Mouse (Mus musculus) stomach, postnatal 0 days (tissue): ENCODE measurements around the gene Unc13b. TPM values are rescaled to one million over a fixed set of nuclear protein-coding genes. Genes with fewer than 3 reads are reported as not detected.

Source experiments
- ATAC-seq: fragments of 200-750 bp; cut with Nextera tagmentation; 2 replicates; pipeline ENCODE4 v1.8.0; 2017; ENCODE audit not compliant: low FRiP score, low TSS enrichment
- DNase-seq: peaks from one replicate; pipeline ENCODE4 v3.0.0-alpha.2; 2016; ENCODE audit warnings: low spot score
- H3K27ac ChIP-seq: fragments of 300-500 bp; sonication (generic); replicated peaks from 2 replicates; pipeline ENCODE4 v1.5.1; 2014; ENCODE audit warnings: mild to moderate bottlenecking, control low read depth
- H3K27me3 ChIP-seq: fragments of 300-500 bp; sonication (generic); 2 replicates; pipeline ENCODE4 v1.6.1; 2014; ENCODE audit warnings: low read length; ENCODE audit not compliant: control insufficient read depth, insufficient read depth
- H3K36me3 ChIP-seq: fragments of 300-500 bp; sonication (generic); 2 replicates; pipeline ENCODE4 v1.6.1; 2014; ENCODE audit warnings: low read length, mixed read lengths; ENCODE audit not compliant: control insufficient read depth, insufficient read depth
- H3K4me1 ChIP-seq: fragments of 300-500 bp; sonication (generic); replicated peaks from 2 replicates; pipeline ENCODE4 v1.6.1; 2014; ENCODE audit warnings: antibody characterized with exemption; ENCODE audit not compliant: control insufficient read depth, insufficient read depth
- H3K4me2 ChIP-seq: fragments of 300-500 bp; sonication (generic); replicated peaks from 2 replicates; pipeline ENCODE4 v1.6.1; 2014; ENCODE audit warnings: low read depth, mild to moderate bottlenecking, control low read depth, moderate library complexity
- H3K4me3 ChIP-seq: fragments of 300-500 bp; sonication (generic); 2 replicates; pipeline ENCODE4 v1.5.1; 2014; ENCODE audit warnings: low read depth, low read length, control low read depth
- H3K9ac ChIP-seq: fragments of 300-500 bp; sonication (generic); 2 replicates; pipeline ENCODE4 v1.6.1; 2014; ENCODE audit warnings: mild to moderate bottlenecking, low read length, control low read depth, mixed read lengths
- H3K9me3 ChIP-seq: fragments of 300-500 bp; sonication (generic); 2 replicates; pipeline ENCODE4 v1.6.1; 2016; ENCODE audit warnings: low read length; ENCODE audit not compliant: control insufficient read depth
- CTCF ChIP-seq: IDR thresholded peaks from 2 replicates; pipeline ENCODE4 v1.5.1; 2016; ENCODE audit warnings: antibody characterized with exemption, low read depth, mild to moderate bottlenecking, moderate library complexity
- EP300 ChIP-seq: optimal IDR thresholded peaks from 2 replicates; pipeline ENCODE3; 2016; ENCODE audit warnings: antibody characterized with exemption
- whole genome bisulfite sequencing: fragments of 180-500 bp; shearing (Covaris S2); extraction: QIAGEN DNeasy Blood & Tissue Kit; methylation state at CpG from one replicate; pipeline ENCODE4 v1.1.7; 2014; 5-methylcytosine and 5-hydroxymethylcytosine counted together
- polyA plus RNA-seq: library from polyadenylated mRNA; unstranded; fragments of >200 nt; fragmentation: Nextera tagmentation; extraction: Ambion mirVana; gene quantifications from 2 replicates; pipeline ENCODE4 v1.2.1, GENCODE M21; 2015

The Unc13b gene
- polyA plus RNA-seq, 1 experiment from 2014 or later: 3.2 TPM

GRCm38 (mm10) chr4:43089950-43090349 lies 31.2 kb downstream of the Unc13b start:
- no peak for ATAC-seq
- TF ChIP-seq CTCF (no peak), EP300 (no peak)

GRCm38 (mm10) chr4:43091183-43091582 lies 32.4 kb downstream of the Unc13b start:
- H3K9ac ChIP-seq: no peak overlapping the region
- no peak overlapping the region for H3K27ac ChIP-seq
- H3K4me1 ChIP-seq: no peaks in the 10 kb centered on the region
- H3K4me3 ChIP-seq: no peak overlapping the region
- no peaks in the 10 kb centered on the region for H3K9me3 ChIP-seq
- WGBS: 41% methylated on average over 4 of the region's 4 CpGs
- ATAC-seq: no peak
- DNase-seq: no peak
- no peaks in the 10 kb centered on the region for H3K27me3 ChIP-seq
- no peak overlapping the region for H3K4me2 ChIP-seq
- TF ChIP-seq EP300 (no peak), CTCF (no peak)
- H3K36me3 ChIP-seq: no peaks in the 10 kb centered on the region; the same call in 1 of the 2 replicates

More at GRCm38 (mm10) chr4:43089950-43090349, 31.2 kb downstream of the Unc13b start:
- Histone ChIP-seq H3K4me2 (no peak overlapping the region), H3K4me3 (no peak overlapping the region), H3K27ac (no peak overlapping the region), H3K9ac (no peak overlapping the region), H3K9me3 (no peaks in the 10 kb centered on the region), H3K36me3 (no peaks in the 10 kb centered on the region; the same call in 1 of the 2 replicates), H3K4me1 (no peaks in the 10 kb centered on the region), H3K27me3 (no peaks in the 10 kb centered on the region)
- DNase-seq: no peak
- 89% methylated on average over 2 of the region's 2 CpGs for WGBS

GRCm38 (mm10) chr4:43113491-43113890 lies 54.7 kb downstream of the Unc13b start:
- Histone ChIP-seq H3K36me3 (no peaks in the 10 kb centered on the region), H3K9ac (no peak overlapping the region), H3K4me1 (no peaks in the 10 kb centered on the region), H3K4me3 (no peak overlapping the region), H3K4me2 (no peak overlapping the region), H3K27me3 (no peaks in the 10 kb centered on the region), H3K27ac (no peak overlapping the region), H3K9me3 (no peaks in the 10 kb centered on the region)
- no peak for DNase-seq
- ATAC-seq: no peak
- no peak for TF ChIP-seq CTCF
- no peak for TF ChIP-seq EP300

- Histone ChIP-seq H3K36me3 (no peaks in the 10 kb centered on the region), H3K4me3 (no peak overlapping the region), H3K4me1 (no peaks in the 10 kb centered on the region), H3K9ac (no peak overlapping the region), H3K27ac (no peak overlapping the region), H3K4me2 (no peak overlapping the region), H3K27me3 (no peaks in the 10 kb centered on the region), H3K9me3 (no peaks in the 10 kb centered on the region)
- DNase-seq: no peak
- 82% methylated on average over 2 of the region's 2 CpGs for WGBS
- no peak for TF ChIP-seq CTCF
- no peak for TF ChIP-seq EP300
- no peak for ATAC-seq
Observed at GRCm38 (mm10) chr4:43114512-43114911, 55.8 kb downstream of the Unc13b start.

- 20% methylated on average over 2 of the region's 2 CpGs for WGBS
- Histone ChIP-seq H3K27ac (no peak overlapping the region), H3K4me3 (no peak overlapping the region), H3K27me3 (no peaks in the 10 kb centered on the region), H3K4me1 (no peaks in the 10 kb centered on the region), H3K9ac (no peak overlapping the region), H3K36me3 (no peaks in the 10 kb centered on the region), H3K4me2 (no peak overlapping the region), H3K9me3 (no peaks in the 10 kb centered on the region)
- peak; percentile 54 for DNase-seq
- ATAC-seq: no peak
- TF ChIP-seq EP300 (no peak), CTCF (peak; percentile 84)
Observed at GRCm38 (mm10) chr4:43114946-43115345, 56.2 kb downstream of the Unc13b start.

- Histone ChIP-seq H3K4me3 (no peak overlapping the region), H3K4me1 (no peaks in the 10 kb centered on the region), H3K4me2 (no peak overlapping the region), H3K27ac (no peak overlapping the region), H3K36me3 (no peaks in the 10 kb centered on the region), H3K27me3 (no peaks in the 10 kb centered on the region), H3K9ac (no peak overlapping the region), H3K9me3 (no peaks in the 10 kb centered on the region)
- TF ChIP-seq CTCF (no peak), EP300 (no peak)
- DNase-seq: no peak
- 62% methylated on average over 2 of the region's 2 CpGs for WGBS
- no peak for ATAC-seq
Observed at GRCm38 (mm10) chr4:43116249-43116648, 57.5 kb downstream of the Unc13b start.
